Mouse (Mus musculus) erythroblast, embryonic 14.5 days (primary cell): ENCODE results near the gene Ceacam2. TPM values are rescaled to one million over a fixed set of nuclear protein-coding genes. Genes with fewer than 3 reads are reported as not detected.
"Not testable (repeated sequence)": the region's sequence is repeated elsewhere in the genome, so short reads cannot be mapped to it uniquely, and the experiment has no call there.

Source experiments
- H3K27me3 ChIP-seq: 2 replicates; pipeline ENCODE4 v1.6.1; 2012; ENCODE audit warnings: inconsistent platforms; ENCODE audit not compliant: control insufficient read depth
- H3K36me3 ChIP-seq: 2 replicates; pipeline ENCODE4 v1.6.1; 2012; ENCODE audit warnings: mild to moderate bottlenecking, inconsistent platforms; ENCODE audit not compliant: control insufficient read depth
- H3K4me1 ChIP-seq: 2 replicates; pipeline ENCODE4 v1.6.1; 2012; ENCODE audit warnings: inconsistent platforms; ENCODE audit not compliant: control insufficient read depth
- H3K4me3 ChIP-seq: replicated peaks from 2 replicates; pipeline ENCODE3; 2012; ENCODE audit warnings: moderate library complexity, mild to moderate bottlenecking, inconsistent platforms
- H3K9me3 ChIP-seq: 2 replicates; pipeline ENCODE4 v1.6.1; 2012; ENCODE audit warnings: low read length, inconsistent platforms, mixed read lengths; ENCODE audit not compliant: control insufficient read depth
- GATA1 ChIP-seq: IDR thresholded peaks from 2 replicates; pipeline ENCODE4 v1.6.1; 2012; ENCODE audit warnings: low read length, inconsistent platforms, mixed read lengths
- TAL1 ChIP-seq: IDR thresholded peaks from 3 replicates; pipeline ENCODE4 v1.6.1; 2012; ENCODE audit warnings: low read length, inconsistent platforms, mixed read lengths
- polyA plus RNA-seq: library from polyadenylated mRNA; stranded (reverse); fragments of >175 nt; gene quantifications from 2 replicates; pipeline ENCODE4 v1.2.3, GENCODE M21; 2012

Ceacam2 gene
- polyA plus RNA-seq, result not detected in 2 replicates

GRCm38 (mm10) chr7:25539376-25539907 is at the start of gene Ceacam2:
Gene Ceacam2, minus strand, starts transcription at chr7:25539857.
- not testable (repeated sequence) for H3K9me3 ChIP-seq, H3K36me3 ChIP-seq, H3K4me3 ChIP-seq, H3K27me3 ChIP-seq, H3K4me1 ChIP-seq

GRCm38 (mm10) chr7:25585351-25586204 is 45.9 kb upstream of the Ceacam2 start:
- H3K36me3 ChIP-seq, result no peaks in the 10 kb centered on the region
- H3K4me1 ChIP-seq, result no peaks in the 10 kb centered on the region
- H3K27me3 ChIP-seq, result no peaks in the 10 kb centered on the region
- no peak for TF ChIP-seq TAL1
- TF ChIP-seq GATA1, result no peak
- no peaks in the 10 kb centered on the region; the same call in 1 of the 2 replicates for H3K9me3 ChIP-seq
- no peak overlapping the region for H3K4me3 ChIP-seq

- no peak overlapping the region for H3K4me3 ChIP-seq
These were observed 45.0 kb upstream of the Ceacam2 start for GRCm38 (mm10) chr7:25584651-25585050.

GRCm38 (mm10) chr7:25582301-25582810 is 42.7 kb upstream of the Ceacam2 start:
- Histone ChIP-seq H3K36me3 (no peaks in the 10 kb centered on the region), H3K9me3 (no peaks in the 10 kb centered on the region; the same call in 1 of the 2 replicates), H3K27me3 (no peaks in the 10 kb centered on the region), H3K4me1 (no peaks in the 10 kb centered on the region), H3K4me3 (no peak overlapping the region)
- TF ChIP-seq TAL1 (no peak), GATA1 (no peak)

More at GRCm38 (mm10) chr7:25584651-25585050, 45.0 kb upstream of the Ceacam2 start:
- H3K36me3 ChIP-seq, result no peaks in the 10 kb centered on the region
- no peaks in the 10 kb centered on the region for H3K4me1 ChIP-seq
- TF ChIP-seq GATA1, result no peak
- TF ChIP-seq TAL1, result no peak
- no peaks in the 10 kb centered on the region for H3K27me3 ChIP-seq
- H3K9me3 ChIP-seq, result no peaks in the 10 kb centered on the region; the same call in 1 of the 2 replicates

GRCm38 (mm10) chr7:25579441-25579840 is 39.8 kb upstream of the Ceacam2 start:
- TF ChIP-seq TAL1 (no peak), GATA1 (no peak)

GRCm38 (mm10) chr7:25576793-25577437 is 37.3 kb upstream of the Ceacam2 start:
- not testable (repeated sequence) for H3K27me3 ChIP-seq, H3K4me3 ChIP-seq, H3K36me3 ChIP-seq, H3K9me3 ChIP-seq, H3K4me1 ChIP-seq

More at GRCm38 (mm10) chr7:25579441-25579840, 39.8 kb upstream of the Ceacam2 start:
- H3K36me3 ChIP-seq, result no peaks in the 10 kb centered on the region
- no peaks in the 10 kb centered on the region for H3K27me3 ChIP-seq
- no peaks in the 10 kb centered on the region; the same call in 1 of the 2 replicates for H3K9me3 ChIP-seq
- H3K4me3 ChIP-seq, result no peak overlapping the region
- no peaks in the 10 kb centered on the region; the same call in 1 of the 2 replicates for H3K4me1 ChIP-seq

GRCm38 (mm10) chr7:25576308-25576707 is 36.7 kb upstream of the Ceacam2 start:
- not testable (repeated sequence) for H3K27me3 ChIP-seq, H3K4me1 ChIP-seq, H3K36me3 ChIP-seq, H3K9me3 ChIP-seq, H3K4me3 ChIP-seq

- no peak for TF ChIP-seq TAL1
- TF ChIP-seq GATA1, result no peak
- H3K27me3 ChIP-seq, result no peaks in the 10 kb centered on the region
- no peak overlapping the region for H3K4me3 ChIP-seq
- H3K4me1 ChIP-seq, result no peaks in the 10 kb centered on the region; the same call in 1 of the 2 replicates
- no peaks in the 10 kb centered on the region for H3K36me3 ChIP-seq
- no peaks in the 10 kb centered on the region for H3K9me3 ChIP-seq
These were observed 36.2 kb upstream of the Ceacam2 start for GRCm38 (mm10) chr7:25575870-25576269.

GRCm38 (mm10) chr7:25575105-25575504 is 35.4 kb upstream of the Ceacam2 start:
- Histone ChIP-seq H3K4me3 (no peak overlapping the region), H3K36me3 (no peaks in the 10 kb centered on the region), H3K4me1 (no peaks in the 10 kb centered on the region; the same call in 1 of the 2 replicates), H3K27me3 (no peaks in the 10 kb centered on the region), H3K9me3 (no peaks in the 10 kb centered on the region)
- TF ChIP-seq GATA1 (no peak), TAL1 (no peak)

GRCm38 (mm10) chr7:25573806-25574205 is 34.1 kb upstream of the Ceacam2 start:
- not testable (repeated sequence) for H3K27me3 ChIP-seq, H3K9me3 ChIP-seq, H3K4me1 ChIP-seq, H3K36me3 ChIP-seq, H3K4me3 ChIP-seq
